Mouse (Mus musculus): Measurements from ENCODE around the gene Ccnf. TPM values are rescaled to one million over a fixed set of nuclear protein-coding genes. Genes with fewer than 3 reads are reported as not detected.

Gene Ccnf
- polyA plus RNA-seq, 1 experiment from 2014 or later: 42.2 TPM

GRCm38 (mm10) chr17:24264766-24265165, 13.5 kb upstream of the Ccnf start:
- Histone ChIP-seq H3K4me3 (ENCODE audit: low read depth, low read length) (no peak overlapping the region), H3K4me1 (ENCODE audit: control insufficient read depth, insufficient read depth, low read length) (no peaks in the 10 kb centered on the region), H3K9me3 (ENCODE audit: control insufficient read depth, low read length) (no peaks in the 10 kb centered on the region), H3K9ac (ENCODE audit: low read depth, low read length) (no peak overlapping the region), H3K4me2 (ENCODE audit: low read depth, low read length) (no peak overlapping the region), H3K27me3 (replicated peaks; ENCODE audit: control insufficient read depth, insufficient read depth, low read length) (no peaks in the 10 kb centered on the region), H3K36me3 (ENCODE audit: control insufficient read depth, insufficient read depth, low read length) (no peaks in the 10 kb centered on the region), H3K27ac (replicated peaks; ENCODE audit: low read depth, low read length) (no peak overlapping the region)
- no peak for DNase-seq (ENCODE audit: low spot score)
- 84% methylated on average over 2 of the region's 2 CpGs for WGBS
- ATAC-seq (ENCODE audit: low read depth): no peak

- no peaks in the 10 kb centered on the region for H3K36me3 ChIP-seq (ENCODE audit: control insufficient read depth, insufficient read depth, low read length)
- ATAC-seq (ENCODE audit: low read depth) (no peak), DNase-seq (ENCODE audit: low spot score) (no peak)
- H3K4me3 ChIP-seq (ENCODE audit: low read depth, low read length): no peak overlapping the region
- WGBS: 67% methylated on average over 4 of the region's 4 CpGs
- H3K9ac ChIP-seq (ENCODE audit: low read depth, low read length): no peak overlapping the region
- H3K4me2 ChIP-seq (ENCODE audit: low read depth, low read length): no peak overlapping the region
- no peak overlapping the region for H3K27ac ChIP-seq (replicated peaks; ENCODE audit: low read depth, low read length)
- no peaks in the 10 kb centered on the region for H3K9me3 ChIP-seq (ENCODE audit: control insufficient read depth, low read length)
- no peaks in the 10 kb centered on the region for H3K4me1 ChIP-seq (ENCODE audit: control insufficient read depth, insufficient read depth, low read length)
- H3K27me3 ChIP-seq (replicated peaks; ENCODE audit: control insufficient read depth, insufficient read depth, low read length): no peaks in the 10 kb centered on the region
Observed at GRCm38 (mm10) chr17:24260516-24260915, 9.2 kb upstream of the Ccnf start.

DNA sequence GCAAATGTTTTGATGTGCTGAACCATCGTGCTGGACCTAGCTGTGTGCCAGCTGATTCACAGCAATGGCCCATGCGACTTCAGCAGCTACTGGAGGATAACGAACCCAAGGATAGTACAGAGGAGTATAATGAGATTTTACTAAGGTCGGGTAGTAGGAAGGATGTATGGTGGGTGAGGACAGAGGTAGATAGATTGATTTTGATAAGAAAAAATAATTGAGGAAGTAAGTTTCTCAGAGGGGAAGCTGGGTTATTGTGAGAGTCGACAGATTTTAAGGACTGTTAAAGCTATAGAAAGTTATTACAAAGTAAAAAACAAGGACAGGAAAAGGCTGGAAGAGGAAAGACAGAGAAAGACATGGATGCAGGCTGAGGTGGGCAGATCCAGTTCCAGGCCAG, 8.4 kb upstream of the Ccnf start:
- ATAC-seq (ENCODE audit: low read depth): no peak
- H3K27me3 ChIP-seq (replicated peaks; ENCODE audit: control insufficient read depth, insufficient read depth, low read length): no peaks in the 10 kb centered on the region
- 73% methylated on average over 5 of the region's 5 CpGs for WGBS

DNA sequence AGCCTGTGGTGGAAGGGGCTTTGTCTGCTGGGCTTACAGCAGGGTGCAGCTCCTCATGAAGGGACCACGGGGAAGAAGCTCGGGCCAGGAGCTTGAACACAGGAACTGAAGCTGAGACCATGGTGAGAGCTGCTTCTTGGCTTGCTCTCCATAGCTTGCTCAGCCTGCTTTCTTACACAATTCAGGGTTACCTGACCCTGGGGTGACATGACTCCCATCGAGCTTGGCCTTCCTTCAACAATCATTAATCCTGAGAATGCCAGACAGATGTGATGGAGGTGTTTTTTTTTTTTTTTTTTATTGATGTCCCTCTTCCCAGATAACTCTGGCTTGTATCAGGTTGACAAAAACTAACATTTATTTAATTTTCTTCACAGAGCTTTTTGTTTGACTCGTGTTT, 7.7 kb upstream of the Ccnf start:
- 66% methylated on average over 4 of the region's 4 CpGs for WGBS
- no peak for ATAC-seq (ENCODE audit: low read depth)

More for the DNA sequence above, 8.4 kb upstream of the Ccnf start:
- Histone ChIP-seq H3K9ac (ENCODE audit: low read depth, low read length) (no peak overlapping the region), H3K4me2 (ENCODE audit: low read depth, low read length) (no peak overlapping the region), H3K4me1 (ENCODE audit: control insufficient read depth, insufficient read depth, low read length) (no peaks in the 10 kb centered on the region), H3K36me3 (ENCODE audit: control insufficient read depth, insufficient read depth, low read length) (no peaks in the 10 kb centered on the region), H3K9me3 (ENCODE audit: control insufficient read depth, low read length) (no peaks in the 10 kb centered on the region), H3K27ac (replicated peaks; ENCODE audit: low read depth, low read length) (no peak overlapping the region), H3K4me3 (ENCODE audit: low read depth, low read length) (no peak overlapping the region)
- DNase-seq (ENCODE audit: low spot score): no peak

DNA sequence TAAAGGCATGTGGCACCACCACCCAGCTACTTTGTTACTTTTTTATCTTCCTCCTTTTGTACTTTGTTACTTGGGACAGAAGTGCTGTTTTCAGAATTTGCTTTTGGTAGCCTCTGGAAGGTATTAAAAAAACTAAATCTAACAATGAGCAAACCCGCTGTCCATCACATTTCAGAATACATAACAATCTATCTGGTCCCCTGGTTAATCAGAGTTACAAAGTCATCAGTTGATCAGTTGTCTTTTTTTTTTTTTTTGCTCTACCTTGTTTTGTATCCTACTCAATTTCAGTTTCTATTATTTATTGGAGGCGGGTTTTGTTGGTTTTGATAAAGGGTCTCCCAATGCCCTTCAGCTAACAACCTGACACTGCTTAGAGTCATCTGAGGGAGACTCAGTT, 1.0 kb upstream of the Ccnf start:
- Histone ChIP-seq H3K4me1 (ENCODE audit: control insufficient read depth, insufficient read depth, low read length) (peaks cover 16% of the 10 kb centered on the region), H3K27ac (replicated peaks; ENCODE audit: low read depth, low read length) (no peak overlapping the region), H3K9ac (ENCODE audit: low read depth, low read length) (peak overlapping the region; percentile 75; the same call in 1 of the 2 replicates), H3K4me3 (ENCODE audit: low read depth, low read length) (peak overlapping the region; percentile 69), H3K4me2 (ENCODE audit: low read depth, low read length) (peak overlapping the region; percentile 71; the same call in 1 of the 2 replicates), H3K9me3 (ENCODE audit: control insufficient read depth, low read length) (no peaks in the 10 kb centered on the region), H3K36me3 (ENCODE audit: control insufficient read depth, insufficient read depth, low read length) (peaks cover 15% of the 10 kb centered on the region), H3K27me3 (replicated peaks; ENCODE audit: control insufficient read depth, insufficient read depth, low read length) (no peaks in the 10 kb centered on the region)
- no peak for DNase-seq (ENCODE audit: low spot score)
- no peak for ATAC-seq (ENCODE audit: low read depth)
- 95% methylated on average over 2 of the region's 2 CpGs for WGBS

More for the DNA sequence above, 7.7 kb upstream of the Ccnf start:
- Histone ChIP-seq H3K36me3 (ENCODE audit: control insufficient read depth, insufficient read depth, low read length) (no peaks in the 10 kb centered on the region), H3K4me2 (ENCODE audit: low read depth, low read length) (no peak overlapping the region), H3K4me3 (ENCODE audit: low read depth, low read length) (no peak overlapping the region), H3K27me3 (replicated peaks; ENCODE audit: control insufficient read depth, insufficient read depth, low read length) (no peaks in the 10 kb centered on the region), H3K27ac (replicated peaks; ENCODE audit: low read depth, low read length) (no peak overlapping the region), H3K9ac (ENCODE audit: low read depth, low read length) (no peak overlapping the region), H3K9me3 (ENCODE audit: control insufficient read depth, low read length) (no peaks in the 10 kb centered on the region), H3K4me1 (ENCODE audit: control insufficient read depth, insufficient read depth, low read length) (no peaks in the 10 kb centered on the region)
- DNase-seq (ENCODE audit: low spot score): no peak

- Histone ChIP-seq H3K27ac (replicated peaks; ENCODE audit: low read depth, low read length) (peak overlapping the region; percentile 68), H3K4me2 (ENCODE audit: low read depth, low read length) (peak overlapping the region; percentile 71), H3K4me1 (ENCODE audit: control insufficient read depth, insufficient read depth, low read length) (peaks cover 16% of the 10 kb centered on the region), H3K9me3 (ENCODE audit: control insufficient read depth, low read length) (no peaks in the 10 kb centered on the region), H3K27me3 (replicated peaks; ENCODE audit: control insufficient read depth, insufficient read depth, low read length) (no peaks in the 10 kb centered on the region), H3K36me3 (ENCODE audit: control insufficient read depth, insufficient read depth, low read length) (peaks cover 27% of the 10 kb centered on the region), H3K4me3 (ENCODE audit: low read depth, low read length) (peak overlapping the region; percentile 69), H3K9ac (ENCODE audit: low read depth, low read length) (peak overlapping the region; percentile 77)
- ATAC-seq (ENCODE audit: low read depth) (no peak), DNase-seq (ENCODE audit: low spot score) (no peak)
- WGBS: 0% methylated on average over 17 of the region's 32 CpGs
Observed at GRCm38 (mm10) chr17:24250988-24251319, 330 bp downstream of the Ccnf start.

GRCm38 (mm10) chr17:24248641-24249040, 2.6 kb downstream of the Ccnf start:
- H3K4me2 ChIP-seq (ENCODE audit: low read depth, low read length): no peak overlapping the region
- H3K9ac ChIP-seq (ENCODE audit: low read depth, low read length): no peak overlapping the region
- peaks cover 5% of the 10 kb centered on the region; the same call in 1 of the 2 replicates for H3K9me3 ChIP-seq (ENCODE audit: control insufficient read depth, low read length)
- ATAC-seq (ENCODE audit: low read depth) (no peak), DNase-seq (ENCODE audit: low spot score) (no peak)
- no peak overlapping the region for H3K27ac ChIP-seq (replicated peaks; ENCODE audit: low read depth, low read length)
- 93% methylated on average over 2 of the region's 2 CpGs for WGBS
- peaks cover 45% of the 10 kb centered on the region for H3K36me3 ChIP-seq (ENCODE audit: control insufficient read depth, insufficient read depth, low read length)
- no peaks in the 10 kb centered on the region for H3K27me3 ChIP-seq (replicated peaks; ENCODE audit: control insufficient read depth, insufficient read depth, low read length)
- no peak overlapping the region for H3K4me3 ChIP-seq (ENCODE audit: low read depth, low read length)
- peaks cover 16% of the 10 kb centered on the region for H3K4me1 ChIP-seq (ENCODE audit: control insufficient read depth, insufficient read depth, low read length)

- WGBS: 97% methylated on average over 8 of the region's 8 CpGs
- ATAC-seq (ENCODE audit: low read depth) (no peak), DNase-seq (ENCODE audit: low spot score) (no peak)
- peaks cover 90% of the 10 kb centered on the region for H3K36me3 ChIP-seq (ENCODE audit: control insufficient read depth, insufficient read depth, low read length)
- no peak overlapping the region for H3K27ac ChIP-seq (replicated peaks; ENCODE audit: low read depth, low read length)
- H3K4me2 ChIP-seq (ENCODE audit: low read depth, low read length): no peak overlapping the region
- no peaks in the 10 kb centered on the region for H3K27me3 ChIP-seq (replicated peaks; ENCODE audit: control insufficient read depth, insufficient read depth, low read length)
- no peaks in the 10 kb centered on the region for H3K4me1 ChIP-seq (ENCODE audit: control insufficient read depth, insufficient read depth, low read length)
- peaks cover 7% of the 10 kb centered on the region; the same call in 1 of the 2 replicates for H3K9me3 ChIP-seq (ENCODE audit: control insufficient read depth, low read length)
- H3K9ac ChIP-seq (ENCODE audit: low read depth, low read length): no peak overlapping the region
- H3K4me3 ChIP-seq (ENCODE audit: low read depth, low read length): no peak overlapping the region
Observed at GRCm38 (mm10) chr17:24244061-24244460, 7.2 kb downstream of the Ccnf start.

DNA sequence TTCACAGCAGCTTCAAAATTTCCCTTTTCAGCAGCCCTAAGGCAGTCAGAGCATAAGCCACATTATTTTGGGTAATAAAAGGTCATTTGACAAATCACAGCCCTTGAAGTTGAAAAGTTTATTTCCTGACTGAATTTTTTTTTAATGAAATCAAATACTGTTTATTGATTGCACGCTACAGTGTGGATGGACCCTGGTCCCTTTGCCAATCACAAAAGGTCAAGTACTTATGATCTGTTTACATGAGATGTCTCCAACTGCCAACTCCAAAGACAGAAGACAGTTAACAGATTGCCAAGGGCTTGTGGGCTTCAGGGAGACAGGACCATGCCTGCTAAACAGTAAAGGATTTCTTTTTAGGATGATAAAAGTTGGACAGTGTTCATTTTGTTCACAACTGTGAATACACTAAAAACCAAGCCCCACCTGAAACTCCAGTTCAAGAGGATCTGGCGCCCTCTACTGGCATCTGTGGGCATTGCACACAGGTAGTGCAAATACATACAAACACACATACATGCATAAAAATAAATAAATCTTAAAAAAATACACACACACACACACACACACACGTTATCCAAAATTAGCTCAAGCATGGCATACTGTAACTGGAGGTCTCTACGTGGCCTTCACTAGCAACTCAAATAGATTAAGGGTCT, 7.8 kb downstream of the Ccnf start:
- H3K4me1 ChIP-seq (ENCODE audit: control insufficient read depth, insufficient read depth, low read length): no peaks in the 10 kb centered on the region
- no peak overlapping the region for H3K4me2 ChIP-seq (ENCODE audit: low read depth, low read length)
- H3K9me3 ChIP-seq (ENCODE audit: control insufficient read depth, low read length): peaks cover 7% of the 10 kb centered on the region; the same call in 1 of the 2 replicates
- DNase-seq (ENCODE audit: low spot score) (no peak), ATAC-seq (ENCODE audit: low read depth) (no peak)
- H3K36me3 ChIP-seq (ENCODE audit: control insufficient read depth, insufficient read depth, low read length): peaks cover 90% of the 10 kb centered on the region
- no peaks in the 10 kb centered on the region for H3K27me3 ChIP-seq (replicated peaks; ENCODE audit: control insufficient read depth, insufficient read depth, low read length)
- H3K4me3 ChIP-seq (ENCODE audit: low read depth, low read length): no peak overlapping the region
- 86% methylated on average over 4 of the region's 4 CpGs for WGBS
- no peak overlapping the region for H3K9ac ChIP-seq (ENCODE audit: low read depth, low read length)
- H3K27ac ChIP-seq (replicated peaks; ENCODE audit: low read depth, low read length): no peak overlapping the region

Measured in embryonic facial prominence, embryonic 14.5 days (tissue).